Mouse (Mus musculus) left cerebral cortex, adult 11 months (tissue): ENCODE data around the gene Acad12.
"Not testable (repeated sequence)": the region's sequence is repeated elsewhere in the genome, so short reads cannot be mapped to it uniquely, and the experiment has no call there.

Experiments
- DNase-seq: peaks from one replicate; pipeline ENCODE4 v3.0.0; 2022; ENCODE audit warnings: low spot score

The Acad12 gene

DNA sequence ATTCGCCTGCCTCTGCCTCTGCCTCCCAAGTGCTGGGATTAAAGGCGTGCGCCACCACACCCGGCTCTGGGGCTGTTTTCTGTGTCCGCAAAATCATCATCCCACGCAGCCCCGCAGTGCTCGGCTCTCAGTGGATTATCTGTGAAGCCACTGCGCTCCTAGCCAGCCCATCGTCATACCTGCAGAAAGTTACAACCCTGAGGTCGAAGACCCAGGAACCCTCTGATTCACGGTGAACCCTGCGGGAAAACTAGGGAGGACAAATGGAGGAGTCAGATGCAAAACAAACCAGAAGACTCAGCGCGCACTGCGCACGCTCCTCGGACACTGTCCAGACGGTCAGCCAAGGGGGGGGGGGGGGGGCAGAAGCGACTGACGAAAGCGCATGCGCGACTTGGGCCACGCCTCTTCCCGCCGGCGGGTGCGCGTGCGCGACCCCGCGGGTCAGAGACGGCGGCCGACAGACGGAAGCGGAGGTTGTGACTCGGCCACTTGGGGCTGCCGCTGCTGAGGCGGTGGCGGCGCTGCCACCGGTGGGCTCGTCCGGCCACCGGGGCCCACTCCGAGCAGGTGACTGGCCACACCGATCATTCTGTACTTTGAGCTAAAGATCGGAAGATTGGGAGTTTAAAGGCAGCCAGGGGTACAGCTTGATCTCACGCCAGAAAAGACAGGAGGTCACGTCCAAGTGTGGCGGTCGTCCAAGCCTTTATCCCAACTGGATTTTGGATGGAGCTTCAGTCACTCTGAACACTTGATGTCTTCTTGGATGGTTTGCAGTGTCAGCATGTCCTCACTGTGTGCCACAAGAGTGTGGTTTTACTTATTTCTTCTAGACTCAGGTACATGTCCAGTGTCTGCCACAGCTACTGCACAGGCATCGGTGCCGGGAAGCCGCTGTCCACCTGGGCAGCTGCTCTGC is at the start of gene Acad12:
Gene Acad12 (minus strand): TSS at position 347 of the 922 bp plus-strand sequence.
- DNase-seq, result peak; percentile 49

DNA sequence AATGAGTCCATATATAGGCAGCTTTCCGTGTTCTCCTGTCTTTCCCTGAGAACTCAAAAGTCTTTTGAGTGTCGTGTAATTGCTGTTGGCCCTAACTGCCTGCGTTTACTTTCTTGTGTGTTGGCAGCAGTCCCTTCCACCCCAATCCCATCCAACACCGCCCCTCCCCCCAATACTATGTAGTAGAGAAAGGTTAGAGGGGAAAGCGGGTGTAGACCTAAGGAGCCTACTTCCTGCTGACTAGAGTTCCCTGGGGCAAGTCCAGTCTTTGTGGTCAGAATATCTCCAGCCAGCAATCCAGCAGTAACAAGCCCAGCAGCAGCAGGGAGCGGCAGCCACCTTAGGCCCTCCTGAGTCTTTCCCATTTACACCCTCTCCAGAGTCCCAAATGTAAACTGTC is 49.7 kb upstream of the Acad12 start:
- DNase-seq, result no peak

DNA sequence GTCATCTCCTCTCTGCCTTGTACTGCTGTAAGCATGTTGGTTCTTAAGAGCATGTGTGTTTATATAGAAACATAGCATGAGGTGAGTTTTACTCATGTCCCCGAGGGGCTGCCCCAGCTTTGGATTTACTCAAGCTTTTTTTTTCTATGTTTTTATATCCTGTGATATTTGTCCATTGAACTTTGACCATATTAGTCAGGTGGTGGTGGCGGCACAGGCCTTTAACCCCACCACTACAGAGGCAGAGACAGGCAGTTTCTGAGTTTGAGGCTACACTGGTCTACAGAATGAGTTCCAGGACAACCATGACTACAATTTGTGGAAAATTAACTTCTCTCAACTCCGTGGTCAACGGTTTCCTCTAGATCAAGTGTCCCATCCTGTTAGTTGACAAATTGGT is 48.3 kb upstream of the Acad12 start:
- DNase-seq, result no peak

DNA sequence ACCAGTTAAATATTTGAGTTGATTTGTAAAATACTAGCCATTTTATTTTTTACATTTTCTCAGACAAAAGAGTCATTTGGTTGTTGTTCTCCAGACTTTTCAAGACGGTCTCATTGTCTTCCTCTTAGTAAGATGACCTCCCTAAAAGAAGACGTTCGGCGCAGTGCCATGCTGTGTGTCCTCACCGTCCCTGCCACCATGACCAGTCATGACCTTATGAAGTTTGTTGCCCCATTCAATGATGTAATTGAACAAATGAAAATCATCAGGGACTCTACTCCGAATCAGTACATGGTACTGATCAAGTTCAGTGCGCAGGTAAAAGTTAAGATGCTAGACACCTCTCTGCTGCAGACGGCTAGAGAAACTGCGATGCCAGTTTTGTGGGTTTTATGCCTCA is 46.2 kb upstream of the Acad12 start:
- no peak for DNase-seq

DNA sequence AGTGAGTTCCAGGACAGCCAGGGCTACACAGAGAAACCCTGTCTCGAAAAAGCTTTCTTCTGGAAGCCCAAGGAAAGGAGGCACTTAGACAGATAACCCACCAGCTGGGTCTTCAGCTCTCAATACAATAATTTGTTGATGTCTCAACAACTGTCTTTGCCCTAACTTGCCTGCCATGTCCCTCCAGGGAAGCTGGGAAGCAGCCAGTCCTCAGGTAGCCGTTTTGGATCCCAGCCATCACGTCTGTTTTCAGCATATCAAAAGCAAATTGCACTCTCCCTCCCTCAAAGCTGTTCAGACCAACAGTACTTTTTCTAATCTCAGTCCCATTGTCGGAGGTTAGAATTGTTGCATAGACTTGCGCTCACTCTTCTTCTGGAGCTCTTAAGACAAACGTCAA is 45.3 kb upstream of the Acad12 start:
- DNase-seq, result no peak

DNA sequence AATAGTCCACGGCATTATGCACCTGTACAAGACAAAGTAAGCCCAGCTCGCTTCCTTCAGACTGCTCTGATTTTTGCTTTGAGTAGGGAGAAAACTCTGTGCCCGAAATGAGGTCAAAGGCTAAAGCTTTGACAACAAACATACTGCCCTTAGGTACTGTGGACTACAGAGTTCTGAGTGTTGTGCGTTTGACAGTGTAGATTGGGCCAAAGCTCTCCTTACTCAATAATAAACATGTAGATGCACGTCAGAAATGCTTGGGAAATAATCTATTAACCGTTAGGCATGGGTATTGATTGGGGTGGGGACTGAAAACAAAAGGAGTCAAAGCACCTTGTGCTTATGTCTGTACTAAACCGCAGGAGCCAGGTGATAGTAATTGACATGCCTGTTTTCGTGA is 44.7 kb upstream of the Acad12 start:
- no peak for DNase-seq

DNA sequence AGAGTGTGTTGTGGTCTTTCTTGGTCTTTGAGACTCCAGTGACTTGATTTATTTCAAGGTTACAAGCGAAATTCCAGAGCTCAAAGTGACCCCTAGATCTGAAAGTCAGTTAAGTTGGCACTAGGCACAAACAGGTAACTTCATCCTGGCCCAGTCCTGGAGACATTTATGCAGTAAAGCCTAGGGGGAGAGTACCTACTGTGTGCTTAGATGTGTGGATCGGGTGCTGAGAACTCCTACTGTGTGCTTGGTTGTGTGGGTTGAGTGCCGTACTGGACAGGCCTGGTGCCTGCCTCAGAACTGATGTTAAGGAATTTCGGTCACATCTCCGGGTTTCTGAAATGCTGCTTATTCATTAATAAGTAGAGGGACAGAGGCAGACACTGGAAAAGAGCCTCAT is 42.8 kb upstream of the Acad12 start:
- DNase-seq, result no peak

DNA sequence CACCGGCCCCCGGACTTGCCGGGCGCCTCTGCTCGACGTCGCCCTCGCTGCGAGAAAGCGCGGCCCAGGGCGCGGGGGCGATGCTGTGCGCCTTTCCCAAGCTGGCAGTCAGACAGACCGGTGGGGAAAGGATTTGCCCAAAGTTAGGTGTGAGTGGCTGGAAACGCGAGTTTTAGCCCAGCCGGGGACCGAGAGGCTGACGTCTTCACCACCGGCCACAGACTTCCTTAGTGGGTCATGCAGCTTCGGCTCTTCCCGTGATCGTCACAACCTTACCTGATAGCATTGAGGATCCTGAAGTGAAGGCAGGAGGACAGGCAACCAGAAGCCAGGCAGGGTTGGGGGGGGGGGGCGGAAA is 42.1 kb upstream of the Acad12 start:
- DNase-seq, result no peak

DNA sequence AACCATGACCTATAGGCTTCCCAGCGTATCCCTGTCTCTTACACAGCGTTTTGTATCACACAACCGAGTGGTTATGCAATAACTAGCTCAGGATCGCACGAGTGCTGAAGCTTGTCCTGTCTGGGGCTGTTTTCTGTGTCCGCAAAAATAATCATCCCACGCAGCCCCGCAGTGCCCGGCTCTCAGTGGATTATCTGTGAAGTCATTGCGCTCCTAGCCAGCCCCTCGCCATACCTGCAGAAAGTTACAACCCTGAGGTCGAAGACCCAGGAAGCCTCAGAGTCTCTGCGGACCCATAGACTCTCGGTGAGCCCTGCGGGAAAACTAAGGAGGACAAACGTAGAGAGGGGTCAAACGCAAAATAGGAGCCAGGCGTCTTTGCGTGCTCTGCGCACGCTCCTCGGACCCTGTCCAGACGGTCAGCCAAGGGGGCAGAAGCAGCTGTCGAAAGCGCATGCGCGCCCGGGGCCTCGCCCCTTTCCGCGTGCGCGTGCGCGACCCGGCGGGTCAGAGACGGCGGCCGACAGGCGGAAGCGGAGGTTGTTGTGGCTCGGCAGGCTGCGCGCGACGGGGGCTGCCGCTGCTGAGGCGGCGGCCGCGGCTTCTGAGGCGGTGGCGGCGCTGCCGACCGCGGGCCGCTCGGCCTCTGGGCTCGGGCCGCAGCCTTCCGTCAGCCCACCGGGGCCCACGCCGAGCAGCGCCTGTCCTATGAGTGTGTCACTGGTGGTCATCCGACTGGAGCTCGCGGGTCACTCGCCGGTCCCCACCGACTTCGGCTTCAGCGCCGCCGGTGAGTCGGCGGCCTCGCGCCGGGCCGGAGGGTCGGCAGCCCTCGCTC is 41.5 kb upstream of the Acad12 start, which contains the start of the genes Acad10 and Brap:
Gene Acad10 (minus strand): TSS at position 456 of the 838 bp plus-strand sequence.
Gene Brap (plus strand): TSS at position 505 of the 838 bp plus-strand sequence.
- DNase-seq, result peak; percentile 88

DNA sequence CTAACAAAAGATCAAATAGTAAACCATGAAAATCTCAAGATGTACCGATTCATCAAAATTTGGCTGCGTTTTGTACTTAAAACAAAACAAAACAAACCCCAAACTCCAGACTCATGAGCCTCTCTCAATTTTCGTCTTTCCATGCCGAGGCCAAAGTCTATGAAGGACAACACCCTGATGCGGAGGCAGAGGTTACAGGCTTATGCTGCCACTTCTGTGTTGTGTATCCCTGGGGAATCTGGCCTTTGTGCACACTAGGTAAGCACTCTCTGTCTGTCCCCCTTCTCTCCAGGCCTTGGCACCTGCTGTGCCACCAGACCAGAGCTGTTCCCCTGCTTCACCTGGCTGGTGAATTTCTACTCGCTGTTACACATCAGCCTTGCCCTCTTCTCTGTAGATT is 38.9 kb upstream of the Acad12 start:
- not testable (repeated sequence) for DNase-seq

DNA sequence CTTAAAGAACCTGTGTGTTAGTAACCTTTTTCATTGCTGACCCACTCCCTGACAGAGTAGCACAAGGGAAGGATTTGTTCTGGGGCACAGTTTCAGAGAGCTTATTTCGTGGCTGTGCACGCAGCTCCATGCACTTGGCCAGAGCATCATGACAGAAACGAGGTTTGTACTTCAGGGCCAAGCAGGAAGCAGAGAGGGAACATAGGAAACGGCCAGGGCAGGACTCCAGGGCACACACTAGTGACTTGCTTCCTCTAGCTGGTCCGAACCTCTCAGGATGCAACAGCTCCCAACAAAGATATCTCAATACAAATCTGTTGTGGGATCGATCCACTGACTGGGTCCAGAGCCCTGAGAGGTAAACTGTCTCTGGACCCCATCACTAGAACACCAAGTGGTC is 38.1 kb upstream of the Acad12 start:
- not testable (repeated sequence) for DNase-seq

DNA sequence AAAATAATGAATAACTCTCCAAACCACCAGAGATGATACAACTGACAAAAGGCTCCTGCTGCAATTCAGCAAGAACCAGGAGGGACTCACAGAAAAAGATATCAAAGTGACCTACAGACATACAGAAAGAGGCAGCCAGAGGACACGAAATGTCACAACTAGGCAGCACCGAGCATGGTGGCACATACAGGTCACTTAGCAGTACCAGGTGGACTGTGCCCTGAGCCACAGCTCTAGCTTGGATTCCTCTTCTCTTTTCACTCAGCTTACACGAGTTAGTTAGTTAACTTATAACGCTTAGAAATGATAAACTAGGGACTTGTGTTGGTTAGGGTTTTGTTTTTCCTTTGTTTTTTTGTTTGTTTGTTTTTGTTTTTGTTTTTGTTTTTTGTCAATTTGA is 35.8 kb upstream of the Acad12 start:
- no peak for DNase-seq

DNA sequence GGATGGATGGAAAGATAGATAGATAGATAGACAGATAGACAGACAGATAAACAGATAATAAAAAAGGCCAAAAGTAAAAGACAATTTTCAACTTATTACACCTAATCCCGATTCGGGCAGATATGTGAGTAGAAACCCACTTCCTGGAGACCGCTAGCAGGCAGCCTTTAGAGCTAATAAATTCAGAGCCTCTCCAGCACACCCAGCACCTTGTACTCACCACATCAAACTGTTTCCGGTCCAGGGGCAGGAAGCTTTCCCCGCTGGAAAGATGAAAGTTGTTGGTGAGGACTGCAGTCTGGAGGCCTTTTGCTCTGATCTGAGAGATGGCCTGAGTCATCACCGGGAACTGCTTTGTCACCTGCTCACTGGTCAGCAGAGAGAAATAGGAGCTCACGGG is 30.4 kb upstream of the Acad12 start:
- no peak for DNase-seq

DNA sequence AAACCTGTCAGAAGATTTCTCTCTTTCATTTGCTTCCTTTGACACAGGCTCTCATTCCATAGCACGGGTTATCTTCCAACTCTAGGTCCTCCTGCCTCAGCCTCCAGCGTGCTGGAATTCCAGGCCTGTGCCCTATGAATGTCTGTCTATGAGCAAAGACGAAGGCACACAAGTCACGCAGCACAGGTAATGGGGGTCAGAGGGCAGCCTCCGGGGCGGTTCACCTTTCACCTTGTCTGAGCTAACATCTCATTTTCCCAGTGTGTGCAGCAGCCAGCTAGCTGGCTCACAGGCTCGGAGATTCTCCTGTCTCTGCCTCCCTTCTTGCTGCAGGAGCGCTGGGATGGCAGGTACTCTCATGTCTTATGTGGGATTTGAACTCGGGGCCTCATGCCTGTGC is 20.9 kb upstream of the Acad12 start:
- DNase-seq, result no peak

DNA sequence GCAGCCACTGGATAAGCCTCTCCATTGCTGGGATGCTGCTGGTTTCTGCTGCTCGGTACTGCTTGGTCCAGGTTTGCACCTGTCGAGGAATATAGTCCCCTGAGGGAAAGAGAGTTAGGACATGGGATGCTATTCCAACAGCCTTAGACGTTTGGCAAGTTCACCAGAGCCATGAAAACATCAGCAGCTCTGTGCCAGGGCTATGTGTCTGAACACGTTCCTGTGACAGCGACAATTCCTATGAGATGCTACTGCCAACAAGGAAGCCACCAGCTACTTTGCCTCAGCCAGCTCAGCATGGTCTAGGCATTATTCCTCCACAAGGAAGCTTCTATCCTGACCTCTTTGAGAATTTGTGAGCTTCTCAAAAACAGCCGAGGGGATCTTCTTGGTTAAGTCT is 18.6 kb upstream of the Acad12 start:
- no peak for DNase-seq

DNA sequence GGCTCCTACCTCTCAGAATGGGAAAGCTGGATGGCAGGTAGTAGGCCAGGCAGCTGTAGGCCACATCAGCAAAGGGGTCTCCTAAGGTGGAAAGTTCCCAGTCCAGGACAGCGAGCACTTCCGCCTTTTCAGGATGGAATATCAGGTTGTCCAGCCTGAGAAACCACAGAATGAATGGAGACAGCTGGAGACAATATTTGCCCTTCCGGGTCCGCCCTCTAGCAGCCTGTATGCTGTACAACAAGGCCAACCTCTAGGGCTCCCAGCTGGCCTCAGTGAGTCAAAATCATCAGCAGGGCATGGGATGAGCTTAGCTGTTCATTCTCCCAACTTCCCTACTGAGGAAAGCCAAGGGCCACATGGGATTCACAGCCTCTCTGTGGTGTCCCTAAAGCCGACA is 15.9 kb upstream of the Acad12 start:
- DNase-seq, result no peak

DNA sequence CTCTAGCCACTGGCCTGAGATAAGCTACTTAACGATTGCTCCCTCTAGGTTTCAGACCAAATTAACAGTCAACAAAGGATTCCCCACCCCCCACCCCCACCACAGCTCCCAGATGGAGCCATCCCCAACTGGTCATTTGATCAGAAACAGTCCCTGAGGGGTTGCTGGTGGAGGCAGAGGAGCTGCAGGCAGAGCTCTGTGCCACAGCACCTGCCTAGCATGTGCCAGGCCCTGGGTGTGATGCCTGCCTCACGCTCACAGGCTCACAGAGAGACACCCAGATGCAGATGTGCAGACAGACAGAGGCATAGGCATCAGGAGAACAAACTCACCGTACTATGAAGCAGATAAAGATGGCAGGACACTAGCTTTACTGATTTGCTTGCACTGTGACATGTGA is 14.1 kb upstream of the Acad12 start:
- no peak for DNase-seq

DNA sequence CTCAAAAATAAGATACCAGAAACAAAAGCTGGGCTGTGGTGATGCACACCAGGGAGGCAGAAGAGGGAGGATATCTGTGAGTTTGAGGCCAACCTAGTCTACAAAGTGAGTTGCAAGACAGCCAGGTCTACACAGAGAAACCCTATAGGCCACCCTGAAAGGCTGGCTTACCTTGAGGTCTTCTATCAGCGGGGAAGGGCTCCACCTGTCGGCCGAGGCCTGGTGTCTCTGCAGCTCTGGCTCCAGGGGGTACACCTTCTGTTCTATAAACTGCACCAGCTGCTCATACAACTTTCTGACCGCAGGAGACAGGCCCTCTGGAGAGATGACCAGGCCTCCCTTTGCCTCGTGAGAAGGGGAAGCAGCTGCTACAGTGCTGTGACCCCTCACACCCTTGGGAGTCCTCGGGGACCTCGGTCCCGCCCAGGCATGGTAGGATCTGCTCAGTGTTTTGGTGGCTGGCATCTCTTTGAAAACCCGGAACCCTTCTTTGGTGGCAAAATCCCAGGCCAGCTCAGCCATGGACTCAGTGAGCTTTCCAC is 12.4 kb upstream of the Acad12 start:
- DNase-seq, result not testable (repeated sequence)

DNA sequence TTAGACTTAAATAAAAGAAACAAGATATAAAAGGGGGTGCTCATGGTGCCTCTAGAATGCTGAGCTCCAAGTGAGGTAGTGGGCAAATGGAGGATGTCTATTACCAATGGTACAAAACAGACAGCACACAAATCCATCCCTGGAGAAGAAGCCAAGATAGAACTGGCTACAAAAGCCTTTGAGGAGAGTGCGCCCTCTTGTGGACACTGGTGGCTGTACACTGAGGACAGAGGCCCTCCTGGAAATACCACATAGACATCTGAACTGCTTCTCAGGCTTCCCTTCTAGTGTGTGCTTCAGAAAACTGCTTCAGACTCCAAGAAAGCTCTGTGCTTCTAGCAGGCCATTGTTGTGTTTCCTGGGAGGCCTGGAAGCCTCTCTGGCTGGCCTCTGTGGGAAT is 9.1 kb upstream of the Acad12 start:
- peak; percentile 51 for DNase-seq

DNA sequence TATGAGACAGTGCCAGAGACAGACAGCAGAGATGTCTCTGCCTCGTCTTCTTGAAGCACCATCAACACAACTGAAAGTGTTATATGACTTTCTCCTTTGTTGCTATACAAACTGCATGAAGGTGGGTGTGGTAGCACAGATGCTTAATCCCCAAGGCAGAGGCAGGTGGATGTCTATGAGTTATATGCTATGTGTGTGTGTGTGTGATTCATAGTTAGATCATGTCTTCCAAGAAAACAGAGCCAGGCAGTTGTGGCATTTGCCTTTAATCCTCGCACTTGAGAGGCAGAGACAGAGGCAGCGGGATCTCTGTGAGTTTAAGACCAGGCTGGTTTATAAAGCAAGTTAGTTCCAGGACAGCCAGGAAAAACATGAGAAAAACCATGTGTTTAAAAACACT is 4.5 kb upstream of the Acad12 start:
- DNase-seq, result no peak

DNA sequence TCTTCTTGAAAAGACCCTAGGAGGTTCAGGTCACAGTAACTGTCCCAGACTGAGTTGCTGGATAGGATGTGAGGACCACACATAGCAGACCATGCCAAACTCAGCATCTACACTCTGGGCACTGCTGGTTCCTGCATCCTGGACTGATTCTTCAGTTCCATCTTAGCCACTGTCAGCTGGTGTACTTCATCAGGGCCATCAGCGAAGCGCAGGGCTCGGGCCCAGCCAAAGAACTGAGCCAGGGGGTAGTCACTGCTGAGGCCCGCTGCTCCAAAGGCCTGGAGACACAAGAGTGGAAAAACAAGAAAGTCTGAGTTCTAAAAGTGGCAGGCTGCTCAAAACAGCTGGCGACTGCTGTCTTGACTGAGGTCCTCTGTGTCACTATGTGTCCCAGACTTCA is 2.4 kb upstream of the Acad12 start:
- no peak for DNase-seq

DNA sequence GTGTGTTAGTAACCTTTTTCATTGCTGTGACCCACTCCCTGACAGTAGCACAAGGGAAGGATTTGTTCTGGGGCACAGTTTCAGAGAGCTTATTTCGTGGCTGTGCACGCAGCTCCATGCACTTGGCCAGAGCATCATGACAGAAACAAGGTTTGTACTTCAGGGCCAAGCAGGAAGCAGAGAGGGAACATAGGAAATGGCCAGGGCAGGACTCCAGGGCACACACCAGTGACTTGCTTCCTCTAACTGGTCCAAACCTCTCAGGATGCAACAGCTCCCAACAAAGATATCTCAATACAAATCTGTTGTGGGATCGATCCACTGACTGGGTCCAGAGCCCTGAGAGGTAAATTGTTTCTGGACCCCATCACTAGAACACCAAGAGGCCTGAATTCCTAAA is 3.8 kb downstream of the Acad12 start:
- not testable (repeated sequence) for DNase-seq

DNA sequence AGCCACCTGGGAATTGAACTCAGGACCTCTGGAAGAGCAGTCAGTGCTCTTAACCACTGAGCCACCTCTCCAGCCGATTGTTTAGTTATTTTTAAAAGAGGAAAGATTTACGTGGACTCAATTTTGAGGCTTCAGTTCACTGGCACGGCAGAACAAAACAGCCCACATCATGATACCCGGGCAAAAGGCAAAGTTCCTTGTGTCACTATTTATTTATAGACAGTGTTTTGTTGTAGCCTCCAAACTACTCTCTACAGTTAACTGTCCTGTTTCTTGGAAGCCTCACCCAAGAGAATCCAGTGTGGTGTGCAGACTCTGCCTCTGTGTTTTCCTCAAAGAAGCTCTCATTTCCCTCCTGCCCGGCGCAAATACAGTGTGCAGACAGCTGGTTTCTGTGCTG is 6.7 kb downstream of the Acad12 start:
- DNase-seq, result no peak
